Mouse (Mus musculus) limb, embryonic 14.5 days (tissue): Measurements from ENCODE around the gene Cdc42bpa. TPM values are rescaled to one million over a fixed set of nuclear protein-coding genes. Genes with fewer than 3 reads are reported as not detected.

ENCODE experiments used
- ATAC-seq: fragments of 200-750 bp; cut with Nextera tagmentation; 2 replicates; pipeline ENCODE4 v1.8.0; 2017; ENCODE audit warnings: low read depth, moderate number of reproducible peaks, moderate TSS enrichment; ENCODE audit not compliant: low FRiP score
- DNase-seq: peaks from one replicate; pipeline ENCODE4 v3.0.0-alpha.2; 2015; ENCODE audit warnings: low spot score
- H3K27ac ChIP-seq: fragments of 300-500 bp; sonication (generic); replicated peaks from 2 replicates; pipeline ENCODE4 v1.5.1; 2014; ENCODE audit warnings: low read depth, mild to moderate bottlenecking, low read length, moderate library complexity, mixed read lengths
- H3K27me3 ChIP-seq: fragments of 300-500 bp; sonication (generic); 2 replicates; pipeline ENCODE4 v1.6.1; 2014; ENCODE audit warnings: low read length, mixed read lengths; ENCODE audit not compliant: control insufficient read depth, insufficient read depth
- H3K36me3 ChIP-seq: fragments of 300-500 bp; sonication (generic); 2 replicates; pipeline ENCODE4 v1.6.1; 2014; ENCODE audit warnings: mild to moderate bottlenecking, low read length, moderate library complexity, mixed read lengths; ENCODE audit not compliant: control insufficient read depth, insufficient read depth
- H3K4me1 ChIP-seq: fragments of 300-500 bp; sonication (generic); 2 replicates; pipeline ENCODE4 v1.6.1; 2014; ENCODE audit warnings: antibody characterized with exemption, low read length, mixed read lengths; ENCODE audit not compliant: control insufficient read depth, insufficient read depth
- H3K4me2 ChIP-seq: fragments of 300-500 bp; sonication (generic); replicated peaks from 2 replicates; pipeline ENCODE4 v1.6.1; 2014; ENCODE audit warnings: low read depth, mild to moderate bottlenecking, low read length, moderate library complexity; ENCODE audit not compliant: severe bottlenecking
- H3K4me3 ChIP-seq: fragments of 300-500 bp; sonication (generic); replicated peaks from 2 replicates; pipeline ENCODE4 v1.5.1; 2014; ENCODE audit warnings: low read length
- H3K9ac ChIP-seq: fragments of 300-500 bp; sonication (generic); 2 replicates; pipeline ENCODE4 v1.6.1; 2014; ENCODE audit warnings: mild to moderate bottlenecking, low read depth, low read length, moderate library complexity; ENCODE audit not compliant: severe bottlenecking
- H3K9me3 ChIP-seq: fragments of 300-500 bp; sonication (generic); 2 replicates; pipeline ENCODE4 v1.6.1; 2016; ENCODE audit warnings: low read length; ENCODE audit not compliant: control insufficient read depth
- POLR2A ChIP-seq: fragments of 200-500 bp; IDR thresholded peaks from 2 replicates; pipeline ENCODE4 v1.8.0; 2012; ENCODE audit warnings: inconsistent platforms, mild to moderate bottlenecking, moderate library complexity, borderline replicate concordance; ENCODE audit not compliant: insufficient read depth, insufficient read length; ENCODE audit errors: extremely low read depth
- WGBS: fragments of 180-500 bp; shearing (Covaris S2); extraction: QIAGEN DNeasy Blood & Tissue Kit; methylation state at CpG from one replicate; pipeline ENCODE4 v1.1.7; 2014; 5-methylcytosine and 5-hydroxymethylcytosine counted together
- polyA plus RNA-seq, 2 experiments: library from polyadenylated mRNA; depleted of rRNA in 1 of 2; stranded (reverse) in 1 of 2; unstranded in 1 of 2; fragments of >200 nt; fragmentation: Nextera tagmentation in 1 of 2; extraction: Ambion mirVana in 1 of 2; gene quantifications; 2 replicates each; pipeline versions ENCODE4 v1.2.1 to v1.2.3; 2012 to 2014

The Cdc42bpa gene
- polyA plus RNA-seq, 2 experiments, result 16.8 to 29.1 TPM

GRCm38 (mm10) chr1:180215044-180215443 lies 254.8 kb downstream of the Cdc42bpa start:
- ATAC-seq (peak; percentile 91), DNase-seq (peak; percentile 74)
- no peaks in the 10 kb centered on the region for H3K4me1 ChIP-seq
- H3K9ac ChIP-seq, result no peak overlapping the region
- no peaks in the 10 kb centered on the region for H3K9me3 ChIP-seq
- no peak overlapping the region for H3K4me3 ChIP-seq
- no peaks in the 10 kb centered on the region for H3K36me3 ChIP-seq
- TF ChIP-seq POLR2A, result no peak
- no peak overlapping the region for H3K4me2 ChIP-seq
- 23% methylated on average over 4 of the region's 4 CpGs for WGBS
- H3K27ac ChIP-seq, result no peak overlapping the region
- H3K27me3 ChIP-seq, result no peaks in the 10 kb centered on the region

Other genes with a start within 250 kb of the Cdc42bpa start
- 0.06 and 0.27 TPM in 2 replicates for gene Kif28, start 215.2 kb upstream of the Cdc42bpa start, polyA plus RNA-seq (2012; rRNA removed)
- gene Kif28, start 215.2 kb upstream of the Cdc42bpa start, polyA plus RNA-seq (2014; fragmentation: Nextera tagmentation; extraction: Ambion mirVana), result 0.07 TPM in 1 of 2 replicates, not detected in the other
- gene Gm10518, start 157.1 kb upstream of the Cdc42bpa start, polyA plus RNA-seq (2012; rRNA removed), result not detected in 2 replicates
- gene Gm10518, start 157.1 kb upstream of the Cdc42bpa start, polyA plus RNA-seq (2014; fragmentation: Nextera tagmentation; extraction: Ambion mirVana), result 0.25 TPM in 1 of 2 replicates, not detected in the other
- 28.1 and 31.5 TPM in 2 replicates for gene Ahctf1, start 156.8 kb upstream of the Cdc42bpa start, polyA plus RNA-seq (2012; rRNA removed)
- gene Ahctf1, start 156.8 kb upstream of the Cdc42bpa start, polyA plus RNA-seq (2014; fragmentation: Nextera tagmentation; extraction: Ambion mirVana), result 28.2 and 30.6 TPM in 2 replicates
- gene Coq8a, start 239.1 kb downstream of the Cdc42bpa start, polyA plus RNA-seq (2012; rRNA removed), result 4.3 and 6.3 TPM in 2 replicates
- gene Coq8a, start 239.1 kb downstream of the Cdc42bpa start, polyA plus RNA-seq (2014; fragmentation: Nextera tagmentation; extraction: Ambion mirVana), result 8.1 TPM in 2 replicates